Mouse (Mus musculus): ENCODE results near the gene Uba52. TPM values are rescaled to one million over a fixed set of nuclear protein-coding genes. Genes with fewer than 3 reads are reported as not detected.

Uba52 gene
- total RNA-seq, 2 experiments from 2014 or later, result 2,370 to 4,635 TPM

DNA sequence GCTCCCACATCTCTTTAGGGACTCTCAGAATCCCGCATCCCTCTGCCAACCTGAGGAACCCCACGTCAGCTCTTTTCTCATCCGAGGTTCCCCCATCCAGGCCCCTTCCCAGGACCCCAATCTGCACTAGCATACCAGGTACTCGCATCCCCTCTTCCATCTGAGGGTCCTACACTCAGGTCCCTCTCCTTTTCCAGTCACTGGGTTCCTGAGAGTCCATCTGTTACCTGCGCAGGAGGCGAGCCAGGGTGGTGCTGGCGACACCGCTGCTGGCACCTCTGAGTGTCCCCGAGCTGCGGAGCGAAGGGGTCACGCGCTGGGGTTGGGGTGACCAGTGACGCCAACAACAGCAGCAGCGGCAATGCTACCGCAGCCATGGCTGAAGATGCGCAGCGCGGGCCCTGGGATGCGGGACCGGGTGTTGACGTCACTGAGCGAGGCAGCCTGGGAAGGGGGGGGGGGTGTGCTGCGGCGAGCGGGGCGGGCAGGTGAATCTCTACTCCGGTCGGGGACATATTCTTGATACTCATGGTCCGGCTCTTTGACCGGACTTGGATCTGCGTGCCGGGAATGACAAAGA lies 23.6 kb downstream of the Uba52 start, which contains the start of gene Tmem59l:
TSS of gene Tmem59l (minus strand) at position 418 of the 580 bp plus-strand sequence.
- ATAC-seq (ENCODE audit: poor library complexity, severe bottlenecking), result no peak

DNA sequence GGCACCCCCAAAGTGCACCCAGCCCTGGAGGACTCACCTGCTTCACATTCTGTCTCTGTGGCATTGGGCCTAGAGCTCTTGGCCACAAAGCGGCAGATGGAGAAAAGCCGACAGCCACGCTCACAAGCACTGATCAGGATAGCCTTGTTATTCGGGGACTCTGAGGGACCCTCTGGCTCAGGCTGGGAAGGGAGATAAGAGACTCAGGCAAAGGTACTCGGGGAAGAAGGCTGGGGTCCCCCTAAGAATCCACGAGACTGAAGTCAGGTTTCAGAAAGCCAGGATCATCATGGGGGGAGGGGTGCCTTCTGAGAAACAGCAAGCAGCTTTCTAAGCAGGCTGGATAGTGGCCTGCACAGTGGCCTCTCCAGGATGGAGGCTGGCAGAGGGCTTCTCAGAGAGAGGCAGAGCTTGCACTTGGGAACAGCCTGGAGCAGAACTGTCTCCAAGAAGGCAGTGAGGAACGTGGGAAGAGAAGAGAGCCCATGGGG lies 24.4 kb downstream of the Uba52 start:
- ATAC-seq (ENCODE audit: poor library complexity, severe bottlenecking), result no peak

DNA sequence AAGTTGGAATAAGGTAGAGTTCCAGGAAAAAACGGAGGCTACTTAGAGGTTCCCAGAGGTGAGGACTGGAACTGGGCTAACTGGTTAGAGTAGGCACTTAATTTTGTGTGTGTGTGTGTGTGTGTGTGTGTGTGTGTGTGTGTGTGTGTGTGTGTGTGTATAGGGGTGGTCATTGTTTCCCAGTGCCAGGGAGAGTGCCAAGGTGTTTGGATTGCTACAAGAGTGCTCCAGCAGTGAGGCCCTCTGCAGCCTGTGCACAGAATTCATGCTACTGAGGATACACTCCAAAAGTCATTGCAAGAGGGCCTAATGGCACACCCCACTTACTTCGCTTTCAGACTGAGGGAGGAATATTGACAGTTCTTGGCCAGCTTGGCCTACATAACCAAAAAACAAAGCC lies 27.7 kb downstream of the Uba52 start:
- ATAC-seq (ENCODE audit: poor library complexity, severe bottlenecking), result no peak

GRCm38 (mm10) chr8:70481908-70482307 lies 28.7 kb downstream of the Uba52 start:
- no peak for ATAC-seq (ENCODE audit: poor library complexity, severe bottlenecking)

- no peak for ATAC-seq (ENCODE audit: poor library complexity, severe bottlenecking)
These were observed 33.2 kb downstream of the Uba52 start for GRCm38 (mm10) chr8:70477269-70477982.

DNA sequence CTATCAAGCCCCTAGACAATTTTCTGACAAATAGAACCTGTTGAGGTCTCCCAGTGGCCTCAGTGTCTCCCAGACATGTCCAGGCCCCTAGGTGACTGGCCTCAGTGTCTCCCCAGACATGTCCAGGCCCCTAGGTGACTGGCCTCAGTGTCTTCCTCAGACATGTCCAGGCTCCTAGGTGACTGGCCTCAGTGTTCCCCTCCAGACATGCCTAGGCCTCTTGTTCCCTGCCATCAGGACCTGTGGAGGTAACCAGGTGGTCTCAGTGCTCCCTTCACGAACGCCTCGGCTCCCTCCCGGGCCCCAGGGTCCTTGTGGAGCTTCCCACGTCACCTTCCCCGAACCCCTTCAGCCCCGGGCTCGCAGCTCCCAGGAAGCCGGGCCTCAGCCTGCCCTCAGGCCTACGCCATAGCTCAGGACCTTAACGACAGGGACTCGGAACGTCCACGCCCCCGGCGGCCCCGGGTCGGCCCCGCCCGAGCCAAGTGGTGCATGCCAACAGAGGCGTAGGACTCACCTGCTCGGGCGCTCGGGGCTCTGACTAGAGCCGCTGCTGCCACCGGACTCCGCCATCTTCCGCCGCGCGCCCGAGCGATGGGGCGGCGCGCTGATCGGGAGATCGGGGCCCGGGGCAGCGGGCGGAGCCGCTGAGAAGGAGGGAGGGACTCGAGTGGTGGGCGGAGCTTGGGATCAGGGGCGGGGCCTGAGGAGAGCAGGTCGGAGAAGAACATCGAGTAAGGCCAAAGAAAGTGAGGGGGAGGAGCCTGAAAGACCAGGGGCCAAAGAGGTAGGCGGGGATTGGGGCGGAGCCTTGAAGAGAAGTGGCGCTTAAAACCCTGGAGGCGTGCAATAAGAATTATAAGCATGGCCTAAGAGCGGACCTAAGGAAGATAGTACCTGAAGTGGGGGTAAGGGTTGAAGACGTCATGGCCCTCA lies 34.0 kb downstream of the Uba52 start, which contains the start of gene Klhl26:
TSS of gene Klhl26 (minus strand) at position 636 of the 936 bp plus-strand sequence.
- ATAC-seq (ENCODE audit: poor library complexity, severe bottlenecking), result peak; percentile 96

DNA sequence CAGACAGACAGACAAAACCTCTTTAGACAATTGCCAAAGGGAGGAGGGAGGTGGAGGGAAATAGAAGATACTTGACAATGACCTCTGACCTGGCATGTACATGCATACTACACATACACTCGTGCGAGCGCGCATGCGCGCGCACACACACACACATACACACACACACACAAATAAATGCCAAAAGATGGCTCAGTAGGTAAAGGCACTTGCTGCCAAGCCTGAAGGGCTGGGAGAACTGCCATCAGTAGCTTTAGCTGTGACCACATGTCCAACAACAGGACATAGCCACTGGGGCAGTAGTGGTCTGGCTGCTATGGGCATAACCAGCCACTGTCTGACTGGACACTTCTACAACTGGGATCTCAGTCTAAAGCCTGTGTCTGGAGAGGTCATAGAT lies 38.7 kb downstream of the Uba52 start:
- ATAC-seq (ENCODE audit: poor library complexity, severe bottlenecking), result no peak

DNA sequence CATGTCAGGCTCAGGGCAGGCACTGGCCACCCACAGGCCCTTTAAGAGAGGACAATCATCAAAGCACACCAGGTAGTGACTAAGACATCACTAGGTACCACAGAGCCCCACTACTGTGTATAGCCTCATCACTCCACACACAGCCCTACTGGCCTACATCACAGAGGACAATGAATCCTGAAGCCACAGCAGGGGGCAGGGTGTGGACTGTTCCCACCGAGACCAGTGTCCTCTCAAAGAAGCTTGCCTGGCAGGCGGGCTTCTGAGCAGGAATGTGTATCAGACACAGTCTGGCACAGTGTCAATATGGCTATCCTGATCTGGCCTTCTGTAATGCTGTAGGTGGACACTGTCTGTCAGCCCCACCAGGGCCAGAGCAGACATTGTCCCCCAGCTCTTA lies 40.7 kb downstream of the Uba52 start:
- ATAC-seq (ENCODE audit: poor library complexity, severe bottlenecking), result no peak

GRCm38 (mm10) chr8:70469295-70469916 lies 41.2 kb downstream of the Uba52 start:
- no peak for ATAC-seq (ENCODE audit: poor library complexity, severe bottlenecking)

DNA sequence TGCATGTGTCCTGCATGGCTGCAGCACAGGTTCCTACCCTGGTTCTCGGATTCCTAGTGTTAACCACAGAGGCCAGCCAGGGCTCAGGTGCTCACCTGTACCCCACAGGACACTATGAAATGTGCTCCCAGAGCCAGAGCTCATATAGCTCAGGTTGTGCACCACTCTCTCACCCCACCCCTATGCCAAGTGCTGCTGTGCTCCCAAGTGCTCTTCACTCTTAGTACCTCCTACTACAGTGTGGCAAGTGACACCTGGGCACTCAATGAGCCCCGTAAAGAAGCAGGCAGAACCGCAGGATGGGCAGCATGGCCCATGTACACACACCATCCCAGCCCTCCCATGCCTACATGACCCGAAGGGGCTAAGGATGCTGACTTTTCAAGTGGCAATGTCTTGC lies 41.9 kb downstream of the Uba52 start:
- ATAC-seq (ENCODE audit: poor library complexity, severe bottlenecking), result no peak

DNA sequence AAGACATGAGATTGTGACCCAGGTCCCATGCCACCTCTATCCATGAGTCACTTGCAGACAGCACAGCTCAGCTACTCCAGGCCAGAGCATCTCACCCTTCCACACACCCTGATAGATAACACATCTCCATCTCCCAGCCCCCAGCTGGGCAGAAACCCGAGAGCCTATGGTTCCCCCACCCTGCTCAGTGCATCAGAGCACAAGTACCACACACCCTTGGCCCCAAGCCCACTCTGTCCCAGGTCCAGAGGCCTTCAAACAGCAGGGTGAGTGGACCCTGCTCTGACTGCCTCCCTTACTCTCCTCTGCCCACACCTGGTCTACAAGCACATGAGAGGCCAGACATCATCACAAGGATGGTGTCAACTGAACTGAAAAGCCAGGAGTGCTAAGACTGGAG lies 42.7 kb downstream of the Uba52 start:
- ATAC-seq (ENCODE audit: poor library complexity, severe bottlenecking), result no peak

DNA sequence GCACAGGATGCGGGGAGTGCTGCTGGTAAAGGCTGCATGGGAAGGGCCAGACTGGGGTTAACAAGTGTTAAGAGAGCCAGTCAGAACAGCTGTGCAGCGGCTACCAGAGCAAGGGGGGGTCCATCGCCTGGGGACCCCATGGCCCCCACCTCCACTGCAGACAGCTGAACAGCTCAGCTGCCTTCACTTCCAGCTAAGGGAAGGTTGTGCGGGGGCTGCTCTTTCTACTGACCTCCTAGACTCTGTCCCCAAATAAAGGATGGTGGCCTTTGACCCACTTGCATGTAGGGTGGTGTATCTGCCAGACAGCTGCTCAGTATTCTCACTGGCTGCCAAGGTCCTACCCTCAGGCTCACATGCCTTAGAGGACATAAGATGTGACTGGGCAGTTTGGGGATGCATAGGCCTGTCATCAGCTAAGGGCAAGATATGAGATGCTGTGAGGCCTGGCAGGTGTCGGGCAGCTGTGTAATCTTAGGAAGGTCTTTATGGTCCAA lies 43.3 kb downstream of the Uba52 start:
- no peak for ATAC-seq (ENCODE audit: poor library complexity, severe bottlenecking)

GRCm38 (mm10) chr8:70466771-70467170 lies 43.8 kb downstream of the Uba52 start:
- ATAC-seq (ENCODE audit: poor library complexity, severe bottlenecking), result no peak

DNA sequence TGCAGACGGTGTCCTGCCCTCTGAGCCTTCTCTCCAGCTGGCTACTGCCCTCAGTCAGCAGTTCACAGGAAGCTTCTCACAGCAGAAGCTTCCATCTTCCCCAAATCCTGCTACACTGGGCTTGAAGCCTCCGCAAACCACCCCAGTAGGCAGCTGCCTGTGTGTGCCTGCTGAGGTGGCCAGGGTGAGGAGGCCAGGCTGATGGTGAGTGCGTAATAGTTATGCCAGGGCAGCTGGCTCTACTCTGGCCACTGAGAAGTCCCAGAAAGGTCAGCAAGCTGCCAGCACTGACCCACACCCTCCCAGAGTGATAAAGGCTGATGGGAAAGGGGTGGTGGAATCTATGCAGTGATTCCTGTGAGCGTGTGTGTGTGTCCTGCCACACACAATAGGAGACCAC lies 44.3 kb downstream of the Uba52 start:
- no peak for ATAC-seq (ENCODE audit: poor library complexity, severe bottlenecking)

DNA sequence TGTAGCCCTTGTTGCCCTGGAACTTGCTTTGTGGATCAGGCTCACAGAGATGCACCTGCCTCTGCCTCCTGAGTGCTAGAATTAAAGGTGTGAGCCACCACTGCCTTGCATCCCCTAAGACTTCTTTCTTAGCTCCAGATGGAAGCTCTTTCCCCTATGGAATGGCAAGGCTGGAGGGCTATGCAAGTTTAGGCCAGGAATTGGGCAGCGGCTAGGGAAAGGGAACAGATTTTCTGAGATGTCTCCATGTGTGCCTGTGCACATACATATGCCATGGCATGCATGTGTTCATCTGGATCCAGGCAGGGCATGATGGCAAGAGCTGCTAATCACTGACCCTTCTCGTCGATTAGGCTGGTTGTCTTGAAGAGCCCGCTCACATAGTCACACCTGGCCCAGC lies 44.9 kb downstream of the Uba52 start:
- no peak for ATAC-seq (ENCODE audit: poor library complexity, severe bottlenecking)

DNA sequence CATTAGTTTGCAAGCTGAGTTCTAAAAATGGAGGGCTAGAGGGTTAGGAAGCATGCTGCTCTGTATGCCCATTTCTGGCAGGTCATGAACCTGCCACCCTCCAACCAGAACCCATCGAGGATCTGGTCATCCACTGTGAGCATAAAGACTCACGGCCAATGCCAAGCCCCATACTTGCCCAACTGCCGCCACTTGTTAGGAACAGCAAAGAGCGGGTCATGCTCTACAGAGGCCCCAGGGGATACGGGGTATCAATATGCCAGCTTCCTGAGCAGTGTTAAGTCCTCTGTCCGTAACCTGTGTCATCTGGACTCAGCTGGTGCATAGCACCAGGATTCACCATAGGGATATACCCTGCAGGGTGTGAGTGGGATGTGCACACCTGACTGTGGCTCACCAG lies 46.4 kb downstream of the Uba52 start:
- no peak for ATAC-seq (ENCODE audit: poor library complexity, severe bottlenecking)

DNA sequence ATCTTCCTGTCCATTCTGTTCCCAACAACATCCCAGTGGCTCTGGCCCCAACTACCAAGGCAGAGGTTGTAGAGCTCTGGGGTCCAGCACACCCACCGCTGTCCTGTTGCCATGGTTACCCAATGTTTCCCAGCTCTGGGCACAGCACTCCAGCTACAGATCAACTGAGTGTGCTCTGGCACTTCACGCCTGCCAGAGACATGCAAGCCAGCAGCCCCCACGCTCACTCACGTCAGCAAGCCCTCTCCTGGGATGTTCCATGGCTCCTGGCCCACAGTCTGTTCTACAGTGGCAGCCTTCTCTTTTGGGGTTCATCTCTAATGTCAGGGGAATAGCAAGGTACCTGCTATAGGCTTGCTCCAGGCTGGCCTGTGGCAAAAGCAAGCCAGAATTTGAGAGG lies 47.3 kb downstream of the Uba52 start:
- ATAC-seq (ENCODE audit: poor library complexity, severe bottlenecking), result no peak

- no peak for ATAC-seq (ENCODE audit: poor library complexity, severe bottlenecking)
These were observed 48.1 kb downstream of the Uba52 start for GRCm38 (mm10) chr8:70462516-70462813.

DNA sequence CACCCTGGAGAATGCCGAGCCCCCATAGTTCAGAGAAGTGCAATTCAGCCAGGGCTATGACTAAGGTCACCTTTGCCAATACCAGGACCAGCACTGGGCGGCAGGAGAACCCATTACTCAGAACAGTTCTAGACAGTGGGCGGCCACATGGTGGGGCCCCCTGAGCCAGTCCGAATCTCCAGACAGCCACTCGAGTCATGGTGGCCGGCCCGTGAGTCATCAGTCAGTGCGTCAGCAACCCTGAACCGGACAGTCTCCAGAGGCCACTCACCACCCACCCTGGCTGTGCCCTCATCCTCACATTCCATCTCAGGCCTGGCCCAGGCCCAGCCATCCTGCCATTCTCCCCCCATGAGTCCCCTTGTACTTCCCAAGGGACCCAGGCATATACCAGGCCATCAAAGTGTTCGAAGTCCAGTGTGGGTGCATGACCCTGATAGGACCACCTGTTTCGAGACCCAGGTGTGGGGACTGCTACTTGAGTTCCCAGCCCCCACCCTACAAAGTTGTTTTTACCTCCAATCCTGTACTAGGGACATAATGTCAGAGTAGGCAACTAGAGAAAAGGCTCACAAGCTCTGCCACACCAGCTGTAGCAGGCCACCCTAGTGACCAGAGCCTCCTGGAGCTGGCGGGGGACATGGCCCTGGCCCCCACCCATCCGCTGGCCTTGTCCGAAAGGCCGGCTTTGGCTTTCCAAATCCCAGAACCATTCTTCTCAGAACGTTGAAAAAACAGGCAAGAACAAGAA lies 48.7 kb downstream of the Uba52 start:
- no peak for ATAC-seq (ENCODE audit: poor library complexity, severe bottlenecking)

GRCm38 (mm10) chr8:70460606-70461005 lies 50.0 kb downstream of the Uba52 start:
- no peak for ATAC-seq (ENCODE audit: poor library complexity, severe bottlenecking)

Measured in megakaryocyte, adult 5-6 weeks (primary cell).